Mouse (Mus musculus): Measurements from ENCODE around the gene Arid3c. TPM values are rescaled to one million over a fixed set of nuclear protein-coding genes. Genes with fewer than 3 reads are reported as not detected.

Arid3c gene
- total RNA-seq, 2 experiments from 2014 or later: not detected

GRCm38 (mm10) chr4:41754797-41755337 is 23.9 kb upstream of the Arid3c start, which contains the start of gene Galt:
Galt (plus strand) TSS chr4:41755228.
- ATAC-seq (replicated peaks; ENCODE audit: low FRiP score, poor library complexity, severe bottlenecking): peak; percentile 73

DNA sequence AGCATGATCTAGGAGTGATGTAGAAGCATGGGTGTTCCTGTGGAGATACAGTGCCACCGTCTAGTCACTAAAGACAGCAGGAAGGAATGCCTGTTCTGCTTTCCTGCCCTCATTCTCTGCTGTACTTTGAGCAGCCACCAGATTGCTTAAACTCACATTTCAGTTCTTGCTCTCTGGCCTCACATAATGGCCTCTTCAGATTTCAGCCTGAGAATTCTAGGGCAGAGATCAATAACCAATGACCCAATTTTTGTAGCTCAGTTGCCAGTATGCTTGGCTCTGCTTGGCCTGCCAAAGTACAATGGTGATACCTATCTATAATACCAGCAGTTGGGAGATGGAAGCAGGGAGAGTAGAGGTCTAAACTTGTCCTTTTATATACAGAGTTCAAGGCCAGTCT is 14.1 kb upstream of the Arid3c start:
- ATAC-seq (replicated peaks; ENCODE audit: low FRiP score, poor library complexity, severe bottlenecking): no peak

GRCm38 (mm10) chr4:41744131-41744530 is 13.2 kb upstream of the Arid3c start:
- no peak for ATAC-seq (replicated peaks; ENCODE audit: low FRiP score, poor library complexity, severe bottlenecking)

DNA sequence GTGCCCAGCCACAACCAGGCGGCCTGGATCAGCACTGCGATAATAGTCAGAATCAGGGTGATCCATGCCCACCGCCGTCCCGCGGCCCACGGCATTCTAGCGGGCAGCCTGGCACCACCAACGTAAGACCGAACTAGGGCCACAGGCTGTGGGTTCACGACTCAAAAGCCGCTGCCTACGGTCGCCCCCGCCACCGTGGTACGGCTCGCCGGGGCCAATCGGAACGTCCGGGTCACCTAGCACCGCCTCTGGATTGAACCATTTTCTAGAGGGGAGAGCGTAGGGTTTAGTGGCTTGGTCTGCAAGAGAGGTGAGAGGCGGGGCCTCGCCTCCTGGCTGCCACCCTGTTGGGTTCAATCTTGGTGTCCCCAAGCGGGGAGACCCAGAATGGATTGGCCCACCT is 10.2 kb upstream of the Arid3c start:
- peak; percentile 92 for ATAC-seq (replicated peaks; ENCODE audit: low FRiP score, poor library complexity, severe bottlenecking)

DNA sequence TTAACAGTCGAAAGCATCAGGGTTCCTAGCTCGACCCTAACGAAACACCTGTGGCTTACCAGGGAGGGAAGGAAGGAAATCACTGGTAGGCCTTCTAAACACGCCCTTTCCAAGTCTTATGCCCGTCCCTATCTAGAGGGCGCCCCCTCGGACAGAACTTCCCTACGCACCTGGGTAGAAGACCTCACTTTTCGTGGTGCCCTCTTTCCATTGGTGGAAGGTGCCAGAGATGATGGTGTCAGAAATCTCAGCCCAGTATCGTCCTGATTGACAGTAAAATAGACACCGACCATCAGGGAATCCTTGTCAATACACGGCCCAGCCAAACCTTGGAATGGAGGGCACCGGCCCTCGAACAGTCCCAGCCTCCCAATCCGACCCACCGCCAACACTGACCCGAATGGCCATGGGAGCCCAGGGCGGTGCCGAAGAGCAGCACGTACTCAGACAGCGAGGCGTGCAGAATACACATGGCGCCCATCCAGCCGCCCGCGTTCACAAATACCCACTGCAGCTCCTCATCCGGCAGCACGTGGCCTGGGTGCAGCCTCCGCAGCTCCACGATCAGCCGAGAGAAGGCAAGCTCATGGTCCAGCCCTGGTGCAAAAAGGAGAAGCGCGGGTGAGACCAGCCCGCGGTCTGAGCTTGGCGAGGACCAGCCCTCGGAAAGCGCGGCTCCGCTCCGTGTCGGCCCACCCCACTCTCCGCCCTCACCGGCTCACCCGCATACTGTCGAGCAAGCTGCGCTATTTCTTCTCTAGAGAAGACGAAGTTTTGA is 9.6 kb upstream of the Arid3c start:
- ATAC-seq (replicated peaks; ENCODE audit: low FRiP score, poor library complexity, severe bottlenecking): peak; percentile 71

DNA sequence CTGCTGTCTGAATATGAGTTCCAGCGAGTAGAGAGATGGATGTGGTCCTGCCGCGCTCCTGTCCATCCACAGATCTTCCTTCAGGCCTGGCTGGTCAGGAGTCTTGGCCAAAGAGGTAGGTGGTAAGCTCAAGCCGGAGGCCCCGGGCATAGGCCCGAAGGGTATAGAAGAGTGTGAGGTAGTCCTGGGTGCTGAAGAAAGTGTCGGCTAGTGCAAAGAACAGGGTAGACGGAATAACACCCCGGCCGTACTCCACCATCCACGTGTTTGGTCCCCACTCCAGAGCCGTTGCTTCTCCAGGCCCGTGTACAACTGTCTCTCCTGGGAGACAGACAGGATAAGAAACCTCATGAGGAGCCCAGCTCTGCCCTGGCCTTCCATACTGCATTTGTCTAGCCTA is 8.3 kb upstream of the Arid3c start:
- no peak for ATAC-seq (replicated peaks; ENCODE audit: low FRiP score, poor library complexity, severe bottlenecking)

GRCm38 (mm10) chr4:41738256-41738603 is 7.3 kb upstream of the Arid3c start:
- no peak for ATAC-seq (replicated peaks; ENCODE audit: low FRiP score, poor library complexity, severe bottlenecking)

- no peak for ATAC-seq (replicated peaks; ENCODE audit: low FRiP score, poor library complexity, severe bottlenecking)
These were observed 6.8 kb upstream of the Arid3c start for GRCm38 (mm10) chr4:41737602-41738255.

GRCm38 (mm10) chr4:41726826-41727621 is 3.9 kb downstream of the Arid3c start:
- ATAC-seq (replicated peaks; ENCODE audit: low FRiP score, poor library complexity, severe bottlenecking): no peak

DNA sequence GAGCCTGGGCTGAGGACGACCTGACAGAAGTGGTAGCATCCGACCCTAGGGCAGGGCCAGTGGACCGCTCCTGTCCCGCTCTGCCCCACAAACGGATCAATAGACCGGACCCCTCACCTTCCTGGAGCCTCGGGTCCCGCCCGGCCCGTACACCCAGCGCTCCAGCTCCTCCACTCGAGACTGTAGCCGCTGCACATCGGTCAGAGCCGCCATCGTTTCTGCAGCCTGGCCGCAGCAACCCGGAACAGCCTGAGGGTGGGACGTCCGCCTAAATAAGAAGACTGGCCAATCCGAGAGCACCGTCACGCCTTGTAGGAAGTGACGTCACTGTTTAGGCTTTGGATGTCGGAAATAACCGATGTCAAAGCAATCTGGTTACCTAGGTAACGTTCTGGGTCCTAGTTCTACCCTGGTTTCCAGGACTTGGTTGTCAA is 8.0 kb downstream of the Arid3c start, which contains the start of gene Dctn3:
Gene Dctn3, minus strand, starts transcription at position 253 of the 434 bp plus-strand sequence.
- peak; percentile 99 for ATAC-seq (replicated peaks; ENCODE audit: low FRiP score, poor library complexity, severe bottlenecking)

DNA sequence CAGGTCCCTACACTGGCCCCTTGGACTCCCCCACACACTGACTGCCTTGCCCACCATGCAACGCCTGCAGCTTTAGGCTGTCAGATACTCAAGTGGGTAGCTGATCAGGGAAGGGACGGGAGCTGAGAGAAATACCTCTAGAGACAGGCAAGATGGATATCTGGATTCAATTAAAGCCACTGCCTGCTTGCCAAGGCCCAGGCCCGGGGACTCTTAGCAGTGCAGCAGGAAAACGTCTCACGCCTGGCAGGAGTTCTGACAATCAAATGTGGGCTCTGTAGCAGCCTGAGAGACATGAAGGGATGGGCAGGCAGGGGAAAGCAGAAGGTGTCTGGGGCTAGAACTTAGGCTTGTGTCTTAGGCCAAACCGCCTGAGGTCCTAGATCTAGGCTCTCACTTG is 14.1 kb downstream of the Arid3c start:
- no peak for ATAC-seq (replicated peaks; ENCODE audit: low FRiP score, poor library complexity, severe bottlenecking)

GRCm38 (mm10) chr4:41715596-41715995 is 15.3 kb downstream of the Arid3c start:
- ATAC-seq (replicated peaks; ENCODE audit: low FRiP score, poor library complexity, severe bottlenecking): no peak

- ATAC-seq (replicated peaks; ENCODE audit: low FRiP score, poor library complexity, severe bottlenecking): no peak
These were observed 15.9 kb downstream of the Arid3c start for GRCm38 (mm10) chr4:41715082-41715481.

- ATAC-seq (replicated peaks; ENCODE audit: low FRiP score, poor library complexity, severe bottlenecking): peak; percentile 56; the same call in 1 of the 2 replicates
These were observed 16.7 kb downstream of the Arid3c start for GRCm38 (mm10) chr4:41714276-41714675.

GRCm38 (mm10) chr4:41713197-41714067 is 17.5 kb downstream of the Arid3c start, which contains the start of gene Rpp25l:
Rpp25l (minus strand) TSS chr4:41713534.
- peak; percentile 78 for ATAC-seq (replicated peaks; ENCODE audit: low FRiP score, poor library complexity, severe bottlenecking)

GRCm38 (mm10) chr4:41712421-41713196 is 18.3 kb downstream of the Arid3c start:
- peak; percentile 34 for ATAC-seq (replicated peaks; ENCODE audit: low FRiP score, poor library complexity, severe bottlenecking)

DNA sequence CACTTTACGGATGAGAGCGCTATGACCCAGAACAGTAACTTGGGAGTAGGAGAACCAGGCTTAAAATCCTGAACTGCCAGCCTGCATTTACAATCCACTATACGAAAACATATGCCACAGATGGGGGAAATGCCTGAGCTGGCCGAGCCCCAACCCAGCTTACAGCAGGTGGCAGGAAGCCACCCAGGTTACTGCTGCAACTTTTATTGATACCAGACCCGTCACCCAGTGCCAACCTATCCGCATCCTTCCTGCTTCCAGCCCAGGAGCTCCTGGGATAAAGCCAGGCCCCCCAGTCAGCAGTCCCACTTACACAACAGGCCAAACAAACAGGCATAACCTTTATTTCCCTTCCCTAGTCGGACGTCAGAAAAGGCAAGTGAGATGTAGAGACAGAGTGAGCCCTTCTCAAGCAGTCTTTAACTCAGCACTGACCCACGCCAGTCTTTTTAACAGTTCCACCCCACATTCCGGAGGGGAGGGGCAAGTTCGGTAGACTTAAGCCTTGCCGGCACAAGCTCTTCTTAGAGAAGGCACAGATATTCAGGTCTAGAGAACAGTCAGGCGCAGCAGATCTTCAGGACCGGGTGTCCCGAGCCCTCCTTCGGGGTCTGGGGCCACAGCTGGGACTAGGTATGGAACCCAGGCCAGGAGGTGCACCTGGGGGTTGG is 19.1 kb downstream of the Arid3c start:
- no peak for ATAC-seq (replicated peaks; ENCODE audit: low FRiP score, poor library complexity, severe bottlenecking)

- ATAC-seq (replicated peaks; ENCODE audit: low FRiP score, poor library complexity, severe bottlenecking): no peak
These were observed 20.7 kb downstream of the Arid3c start for GRCm38 (mm10) chr4:41710229-41710628.

Data from erythroblast, adult 5-6 weeks (primary cell).